Mouse (Mus musculus) monocyte, adult 5-6 weeks (primary cell): ENCODE results near the gene Lep. TPM values are rescaled to one million over a fixed set of nuclear protein-coding genes. Genes with fewer than 3 reads are reported as not detected.

Experiments
- ATAC-seq: fragments of 153-309, 156-312 bp; replicated peaks from 2 replicates; pipeline ENCODE4 v1.8.0; 2017; ENCODE audit warnings: mild to moderate bottlenecking; ENCODE audit not compliant: low TSS enrichment, insufficient number of reproducible peaks, severe bottlenecking, poor library complexity, low FRiP score
- total RNA-seq: library from RNA; stranded (forward); fragments of 200-1000, 200-491, 200-594 nt; gene quantifications from 3 replicates; pipeline ENCODE4 v1.2.3, GENCODE M21; 2017

Lep gene
- total RNA-seq, 1 experiment from 2014 or later, result not detected

GRCm38 (mm10) chr6:29099536-29100170, 39.6 kb downstream of the Lep start:
- no peak for ATAC-seq

DNA sequence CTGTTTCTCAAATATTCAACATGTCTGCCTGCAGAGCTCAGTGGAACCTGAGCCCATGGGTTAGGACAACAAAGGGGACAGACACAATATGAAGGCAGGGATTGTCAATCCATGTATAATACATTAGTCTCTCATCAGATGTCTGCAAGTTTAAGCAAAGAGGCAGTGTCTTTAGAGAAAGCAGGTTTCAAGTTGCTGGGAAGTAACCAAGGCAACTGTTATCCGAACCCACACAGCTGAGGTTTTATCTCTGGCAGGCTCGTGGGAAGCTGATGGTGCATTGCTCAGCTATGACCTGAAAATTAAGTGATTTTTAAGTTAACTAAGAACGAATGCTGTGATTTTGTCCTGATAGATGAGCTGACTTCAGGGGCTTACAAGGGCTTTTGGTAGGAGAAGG, 40.4 kb downstream of the Lep start:
- ATAC-seq, result no peak

DNA sequence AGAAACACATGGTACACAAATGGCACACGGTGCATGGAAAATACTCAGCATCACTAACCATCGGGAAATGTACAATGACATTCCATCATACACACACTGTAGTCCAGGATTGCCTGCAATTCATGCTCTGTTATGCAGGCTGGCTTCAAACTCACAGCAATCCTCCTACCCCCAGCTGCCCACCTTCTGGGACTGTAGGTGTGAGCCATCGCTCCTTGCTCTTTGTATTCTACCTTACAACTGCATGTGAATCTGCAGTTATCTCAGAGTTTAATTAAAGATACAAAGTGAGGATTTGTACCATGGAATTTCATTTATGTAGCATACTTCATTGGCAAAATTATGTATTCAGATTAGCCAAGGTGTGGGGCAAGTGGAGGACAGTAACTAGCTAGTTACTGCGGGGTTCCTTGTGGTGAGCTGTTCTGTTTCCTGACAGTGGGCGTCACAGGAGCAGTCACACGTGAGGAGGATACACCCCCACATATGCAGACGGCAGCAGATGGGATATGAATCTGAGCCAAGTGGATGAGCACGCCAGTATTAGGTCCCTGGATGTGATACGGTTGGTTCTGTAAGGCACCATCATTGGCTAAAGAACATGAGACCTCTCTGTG, 41.3 kb downstream of the Lep start:
- ATAC-seq, result no peak

- ATAC-seq, result no peak
These were observed 48.4 kb downstream of the Lep start for GRCm38 (mm10) chr6:29108376-29108775.

DNA sequence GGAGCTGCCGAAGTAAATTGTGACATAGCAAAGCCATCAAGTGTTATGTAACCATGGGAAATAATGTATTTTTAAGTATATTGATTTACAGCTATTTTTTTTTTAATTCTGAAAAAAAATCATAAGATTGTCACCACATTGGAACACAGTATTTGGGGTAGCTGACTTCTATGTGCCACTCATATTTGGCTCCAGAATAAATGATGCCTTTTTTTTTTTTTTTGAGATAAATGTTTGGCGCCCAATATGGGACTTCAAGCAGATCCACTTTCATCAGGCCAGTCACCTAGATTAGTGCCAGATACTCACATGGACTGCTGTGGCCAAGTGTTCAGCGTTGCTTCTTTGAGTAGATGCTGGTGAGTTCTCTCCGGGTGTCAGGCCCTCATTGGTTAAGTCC, 51.5 kb downstream of the Lep start:
- no peak for ATAC-seq

- no peak for ATAC-seq
These were observed 55.7 kb downstream of the Lep start for GRCm38 (mm10) chr6:29115756-29116155.

GRCm38 (mm10) chr6:29117417-29118104, 57.5 kb downstream of the Lep start:
- no peak for ATAC-seq

DNA sequence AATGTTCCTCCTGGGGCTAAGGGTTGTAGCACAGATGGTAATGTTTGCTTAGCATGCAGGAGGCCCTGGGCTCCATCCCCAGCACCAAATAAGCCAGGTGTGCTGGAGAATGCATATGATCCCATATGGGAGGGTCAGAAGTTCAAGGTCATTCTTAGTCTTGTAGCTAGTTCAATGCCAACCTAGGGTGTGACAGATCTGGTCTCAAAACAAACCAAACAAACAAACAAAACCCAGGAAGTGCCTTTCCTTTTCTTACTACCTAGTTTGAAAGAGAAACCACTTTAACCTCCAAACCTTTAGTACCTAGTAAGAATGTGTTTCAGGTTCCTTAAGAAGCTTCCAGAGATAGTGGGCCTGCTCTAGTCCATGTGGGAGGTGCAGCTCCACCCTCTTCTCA, 58.2 kb downstream of the Lep start:
- no peak for ATAC-seq

DNA sequence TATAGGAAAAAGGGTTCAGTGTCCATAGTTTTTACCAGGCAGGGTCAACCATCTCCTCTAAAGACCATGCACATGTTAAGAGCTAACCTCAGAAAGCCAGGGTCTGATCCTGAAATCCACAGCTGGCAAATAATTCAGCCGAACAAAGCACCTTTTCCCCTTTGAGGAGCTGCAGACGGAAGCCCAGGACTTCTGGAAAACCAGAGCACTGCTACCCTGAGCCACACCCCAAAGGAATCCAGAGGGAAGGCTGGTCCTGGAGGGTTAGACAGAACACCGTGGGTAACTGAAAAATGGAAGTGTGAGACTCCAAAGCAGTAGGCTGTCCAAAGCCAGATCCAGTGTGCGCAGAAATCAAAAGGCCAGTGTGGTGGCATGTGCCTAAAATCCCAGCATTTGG, 58.9 kb downstream of the Lep start:
- ATAC-seq, result no peak

- no peak for ATAC-seq
These were observed 60.0 kb downstream of the Lep start for GRCm38 (mm10) chr6:29119990-29120389.

Other genes with a start within 250 kb of the Lep start
- gene Lrrc4, start 228.5 kb upstream of the Lep start, total RNA-seq, result 0.32 to 0.68 TPM in 2 of 3 replicates, not detected in the other
- 50.0 to 66.4 TPM (median 59.6 TPM) in 3 replicates for gene Rbm28, start 104.8 kb downstream of the Lep start, total RNA-seq
- gene Prrt4, start 119.4 kb downstream of the Lep start, total RNA-seq, result not detected in 3 replicates
- 16.4 to 27.6 TPM (median 22.7 TPM) in 3 replicates for gene Impdh1, start 156.1 kb downstream of the Lep start, total RNA-seq
- 7.6 to 8.9 TPM (median 8.5 TPM) in 3 replicates for gene Hilpda, start 212.3 kb downstream of the Lep start, total RNA-seq
- gene Fam71f2, start 219.4 kb downstream of the Lep start, total RNA-seq, result 1.9 TPM in 1 of 3 replicates, not detected in the others